Mouse (Mus musculus) layer of hippocampus, adult 18-20 months (tissue): ENCODE measurements at regions not wholly inside any gene's neighbourhood (a gene's known extent, or its start where the extent isn't known, plus 50 kb on each side); places are given as distances from the start of the nearest gene placed in this dataset.

Experiments
- DNase-seq, 2 experiments: peaks; one replicate each; pipeline ENCODE4 v3.0.0; 2022; ENCODE audit warnings: low spot score in 2 of 2

DNA sequence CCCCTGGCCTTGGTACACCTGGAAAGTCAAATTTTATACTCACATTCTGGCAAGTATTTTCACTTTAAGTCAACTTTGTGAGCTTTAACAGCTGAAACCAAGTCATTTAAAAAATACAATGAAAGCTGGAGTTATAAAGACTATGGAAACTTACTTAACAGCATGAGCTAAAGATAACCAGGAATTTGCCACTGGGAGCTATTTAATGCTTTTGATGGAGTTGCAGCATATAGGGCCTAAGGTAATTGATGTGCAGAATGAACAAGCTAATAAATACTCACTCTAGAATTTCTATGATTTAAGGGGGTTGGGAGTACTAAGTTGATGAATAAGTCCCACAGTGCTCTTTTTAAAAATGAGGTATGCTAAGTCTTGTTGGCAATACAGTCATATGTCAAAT lies 463.5 kb upstream of the Dmac1 start:
- DNase-seq = no peak

DNA sequence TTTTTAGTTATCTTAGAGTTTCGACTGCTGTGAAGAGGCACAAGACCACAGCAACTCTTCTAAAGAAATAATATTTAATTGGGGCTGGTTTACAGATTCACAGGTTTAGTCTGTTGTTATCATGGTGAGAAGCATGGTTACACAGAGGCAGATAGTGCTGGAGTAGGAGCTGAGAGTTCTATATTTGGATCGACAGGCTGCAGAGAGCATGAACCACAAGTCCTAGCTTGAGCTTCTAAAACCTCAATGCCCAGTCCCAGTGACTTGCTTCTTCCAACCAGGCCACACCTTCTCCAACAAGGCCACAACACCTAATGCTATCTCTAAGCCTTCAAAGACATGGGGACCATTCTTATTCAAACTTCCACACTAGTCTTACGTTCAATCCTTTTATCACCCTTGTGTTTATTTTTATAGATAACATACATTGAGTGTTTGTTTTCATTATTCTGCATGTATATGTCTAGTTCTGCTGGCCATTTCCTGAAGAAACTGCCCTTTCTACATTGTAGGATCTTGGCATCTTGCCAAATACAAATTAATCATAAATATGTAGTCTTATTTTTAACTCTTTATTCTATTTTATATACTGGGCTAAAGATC lies 452.8 kb upstream of the Dmac1 start:
- DNase-seq = no peak

DNA sequence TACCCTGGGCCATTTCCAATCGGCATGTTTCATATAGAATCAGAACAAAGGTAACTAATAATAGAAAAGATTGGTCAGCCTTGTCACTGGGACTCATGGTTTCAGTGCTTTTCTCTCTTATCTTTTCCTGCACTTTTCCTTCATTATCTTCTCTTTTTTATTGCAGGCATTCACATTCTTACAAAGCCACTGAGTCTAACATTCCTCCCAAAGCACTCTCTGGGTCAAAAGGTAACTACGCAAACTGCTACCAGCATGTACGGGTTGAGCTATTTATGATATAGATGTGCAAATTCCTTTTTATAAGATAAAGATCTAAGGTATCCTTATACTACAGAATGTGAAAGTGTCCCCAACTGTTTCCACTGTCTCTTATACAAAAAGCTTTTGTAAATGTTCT lies 436.5 kb upstream of the Dmac1 start:
- DNase-seq = no peak

DNA sequence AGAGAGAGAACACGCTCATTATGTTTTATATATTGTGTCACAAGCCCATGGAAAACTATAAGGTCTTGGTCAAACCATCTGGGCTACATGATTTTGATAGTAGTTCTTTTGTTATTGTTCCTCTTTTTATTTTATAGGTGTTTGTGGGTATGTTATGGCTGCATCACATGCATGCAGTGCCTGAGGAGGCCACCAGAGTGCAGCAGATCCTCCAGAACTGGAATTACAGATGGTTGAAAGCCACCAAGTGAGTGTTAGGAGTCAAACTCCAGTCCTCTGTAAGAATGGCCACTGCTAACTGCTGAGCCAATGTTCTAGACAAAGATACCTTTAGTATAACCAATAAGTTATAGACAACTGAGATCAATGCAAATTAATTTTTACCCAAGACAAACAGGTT lies 435.9 kb upstream of the Dmac1 start:
- no peak for DNase-seq

DNA sequence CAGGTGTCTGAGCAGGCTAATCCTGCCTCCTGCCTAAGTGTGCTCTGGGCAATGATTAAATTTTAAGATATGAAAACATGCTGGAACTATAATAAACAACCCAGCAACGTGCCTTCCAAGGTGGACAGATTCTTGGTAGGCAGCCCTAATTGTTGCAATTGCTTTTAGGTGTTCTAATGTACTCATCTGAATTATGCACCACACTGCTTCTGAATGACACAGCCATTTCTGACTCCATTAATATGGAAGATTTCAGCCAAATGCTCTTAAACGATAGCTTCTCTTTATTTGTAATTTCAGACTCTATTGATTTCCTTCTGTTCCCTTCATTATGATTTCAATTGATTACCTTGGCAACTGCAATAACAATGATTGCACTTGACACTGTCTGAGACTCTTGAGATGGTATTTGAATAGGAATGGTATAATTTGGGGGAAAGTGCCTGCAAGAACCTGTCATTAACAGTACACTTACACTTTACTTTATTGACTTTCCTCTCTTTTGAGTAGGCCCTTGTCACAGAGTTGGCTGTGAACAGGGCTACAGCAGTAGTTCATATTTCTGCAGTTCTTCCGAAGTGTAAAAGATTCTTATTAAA lies 422.8 kb upstream of the Dmac1 start:
- DNase-seq = no peak

DNA sequence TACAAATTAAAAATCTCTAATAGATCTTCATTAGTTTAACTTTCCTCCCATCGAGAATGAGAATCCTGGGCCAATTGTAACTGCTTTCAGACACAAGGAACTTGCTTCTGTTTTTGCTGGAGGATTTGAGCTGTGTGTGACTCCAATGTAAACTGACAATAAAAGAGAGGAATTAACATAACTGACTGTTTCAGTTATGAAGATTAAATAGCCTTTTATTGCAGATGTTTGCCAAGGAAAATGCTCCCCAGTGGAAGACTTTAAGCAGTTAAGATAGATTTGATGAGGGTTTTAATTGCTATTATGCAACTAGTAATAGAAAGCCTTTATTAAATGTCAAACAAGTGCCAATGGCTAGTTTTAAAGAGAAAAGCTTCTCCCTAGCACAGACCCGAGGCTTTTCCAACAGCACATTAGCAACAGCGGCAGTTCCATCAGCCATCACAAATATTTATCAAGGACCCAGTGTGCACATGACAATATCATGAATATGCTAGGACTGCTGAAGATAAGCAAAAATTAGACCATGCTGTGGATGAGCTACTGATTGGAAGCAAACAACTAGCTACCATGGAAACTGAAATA lies 398.6 kb upstream of the Dmac1 start:
- no peak for DNase-seq

DNA sequence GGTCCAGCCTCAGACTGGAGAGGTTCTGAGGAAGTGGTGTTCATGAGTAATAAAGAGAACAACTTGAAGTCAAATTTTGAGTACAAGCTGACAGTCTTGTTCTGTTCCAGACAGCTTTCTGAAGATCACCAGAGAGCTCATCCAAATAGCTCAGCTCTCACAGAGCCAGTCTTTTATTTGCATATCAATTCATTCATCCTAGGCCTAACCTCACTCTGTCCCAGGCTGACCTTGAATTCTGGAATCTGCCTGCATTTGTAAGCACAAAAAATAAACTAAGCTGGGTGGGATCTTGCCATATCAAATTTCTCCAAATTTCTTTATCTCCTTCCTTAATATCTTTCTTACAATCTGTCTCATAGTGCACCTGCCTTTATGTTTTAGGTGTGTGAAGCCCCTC lies 362.9 kb upstream of the Dmac1 start:
- DNase-seq = no peak

DNA sequence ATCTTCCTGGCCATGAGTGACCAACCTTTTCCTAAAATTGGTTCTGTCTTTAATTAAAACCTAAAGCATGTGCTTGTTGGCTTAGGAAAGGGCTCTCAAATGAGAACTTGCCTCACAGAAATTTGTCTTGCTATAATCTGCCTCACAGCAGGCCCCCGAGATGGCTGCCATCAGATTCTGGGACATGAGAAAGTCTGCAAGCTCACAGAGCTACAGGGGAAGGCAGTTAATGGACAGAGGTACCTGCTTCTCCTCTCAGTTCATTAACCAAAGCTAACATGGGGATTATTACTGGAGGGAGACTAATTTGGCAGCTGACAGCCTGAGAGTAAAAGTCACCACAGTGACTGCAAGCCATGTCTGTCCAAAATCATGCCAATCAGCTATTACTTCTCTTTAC lies 358.5 kb upstream of the Dmac1 start:
- DNase-seq = no peak

DNA sequence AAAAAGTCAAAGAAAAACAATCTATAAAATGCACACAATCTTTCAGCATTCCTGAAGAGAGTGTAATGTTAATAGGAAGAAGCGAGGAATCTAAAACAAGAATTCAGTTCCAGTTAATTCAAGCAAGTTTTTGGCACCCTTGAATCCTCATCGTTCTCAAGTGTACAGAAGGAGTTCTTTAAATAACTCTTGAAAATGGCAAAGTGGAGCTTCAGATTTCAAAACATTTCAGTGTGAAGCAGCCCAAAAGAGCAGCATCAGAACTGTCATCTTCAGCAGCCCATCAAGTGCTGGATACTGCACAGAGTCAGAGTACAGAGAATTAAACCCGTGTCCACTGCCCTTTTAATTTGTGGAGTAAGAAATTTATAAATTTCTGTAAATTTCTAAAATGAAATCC lies 311.8 kb upstream of the Dmac1 start:
- peak in 1 of 2 experiments; percentile 38 for DNase-seq

DNA sequence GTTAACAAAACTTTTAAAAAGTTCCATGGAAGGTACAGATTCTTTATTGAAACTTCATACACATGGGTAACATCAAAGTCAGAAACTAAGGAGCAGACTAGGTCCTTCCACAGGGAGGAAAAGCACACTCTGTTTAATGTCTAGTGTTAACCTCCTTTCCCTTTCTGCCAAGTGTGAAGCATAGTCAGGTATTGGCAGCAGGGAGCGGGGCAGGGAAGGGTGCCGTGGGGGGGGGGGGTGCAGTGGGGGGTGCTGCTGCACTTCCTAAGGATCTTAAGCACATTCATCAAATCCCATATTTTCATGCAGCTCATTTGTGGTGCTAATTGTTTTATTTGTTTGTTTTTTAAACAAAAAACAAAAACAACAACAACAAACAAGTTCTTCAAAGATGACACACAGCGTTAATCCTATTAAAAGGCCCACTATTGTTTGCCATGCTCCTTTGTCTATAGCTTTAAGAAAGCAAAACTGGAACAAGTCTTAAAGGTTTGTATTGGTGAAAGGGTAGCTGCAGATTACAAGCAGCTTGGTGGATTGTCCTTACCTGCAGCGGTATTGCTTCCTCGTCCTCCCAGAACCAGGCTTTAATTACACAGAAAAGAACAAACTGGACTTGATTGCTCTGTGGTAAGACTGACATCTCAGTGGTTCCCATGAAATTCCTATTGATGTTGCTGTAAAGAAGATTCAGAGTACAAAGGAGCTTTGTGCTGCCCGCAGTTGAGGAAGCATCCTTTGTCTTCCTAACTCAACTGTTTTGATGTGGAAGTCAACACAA lies 310.2 kb upstream of the Dmac1 start:
- DNase-seq = no peak

DNA sequence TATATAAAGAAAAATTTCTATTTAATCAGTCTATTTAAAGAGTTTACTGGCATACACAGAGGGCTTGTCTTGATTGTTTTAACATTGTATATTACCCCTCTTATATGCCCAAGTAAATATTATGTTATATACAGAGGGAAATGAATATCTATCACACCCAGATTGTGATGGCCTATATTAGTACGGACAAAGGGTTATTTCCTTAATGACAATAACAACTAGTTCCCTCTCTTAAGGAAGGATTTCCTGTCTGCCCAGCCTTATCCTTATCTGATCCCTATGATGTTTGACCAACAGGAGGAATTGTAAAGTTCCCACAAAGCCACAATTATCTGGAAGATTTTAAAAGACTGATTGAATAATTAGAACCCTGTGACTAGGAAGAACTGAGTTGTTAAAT lies 301.8 kb upstream of the Dmac1 start:
- no peak for DNase-seq

DNA sequence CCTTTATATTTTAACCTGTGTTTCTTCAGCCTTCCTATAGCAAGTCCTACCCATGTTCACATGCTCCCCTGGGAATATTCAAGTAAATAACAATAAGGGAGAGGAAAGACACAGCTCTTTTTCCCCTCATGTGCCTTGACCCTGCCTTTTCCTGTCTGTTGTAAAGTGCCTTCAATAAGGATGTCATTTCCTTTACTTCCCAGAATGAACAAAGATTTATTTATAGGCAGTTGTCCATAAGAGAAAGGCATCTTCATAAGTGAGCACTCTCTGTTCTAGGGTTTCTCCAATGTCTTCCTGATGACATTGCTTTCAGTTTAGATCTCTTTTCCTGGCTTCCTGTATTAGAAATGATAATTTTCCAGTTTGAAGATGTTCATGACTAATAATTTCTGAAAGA lies 294.5 kb upstream of the Dmac1 start:
- no peak for DNase-seq

DNA sequence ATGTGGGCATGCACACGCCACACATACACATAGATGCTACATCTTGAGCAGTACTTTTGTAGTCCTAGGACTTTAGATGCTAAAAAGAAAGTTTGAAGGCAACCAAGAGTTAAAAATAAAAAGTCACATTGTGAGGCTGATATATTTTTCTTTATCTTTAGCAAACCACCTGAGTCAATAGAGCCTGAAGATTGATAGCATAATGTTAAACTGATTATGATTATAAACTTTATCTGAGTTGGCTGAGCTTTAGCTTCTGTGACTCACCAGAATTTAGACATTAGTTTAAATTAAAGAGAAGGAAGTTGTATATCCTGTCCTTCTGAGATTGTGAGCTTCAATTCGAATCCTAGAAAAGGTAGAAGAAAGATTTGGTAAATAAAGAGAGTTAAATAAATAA lies 289.5 kb upstream of the Dmac1 start:
- DNase-seq = no peak

DNA sequence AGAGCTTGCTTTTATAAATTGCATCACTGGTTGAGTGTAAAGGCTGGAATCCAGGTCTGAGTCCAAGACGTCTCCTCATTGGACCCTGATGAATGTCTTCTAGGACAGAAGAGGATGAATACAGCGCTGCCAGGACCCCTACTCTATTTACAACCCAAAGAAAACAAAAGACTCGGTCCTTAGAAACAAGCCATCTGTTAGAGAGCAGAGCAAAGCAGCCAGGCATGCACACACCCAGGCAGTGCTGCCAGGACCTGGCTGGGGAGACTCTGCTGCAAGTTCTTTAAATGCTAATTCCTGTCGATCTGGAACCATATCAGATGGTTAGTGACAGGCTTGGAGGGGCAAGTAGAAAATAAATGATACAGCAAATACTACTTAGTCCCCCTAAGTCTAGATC lies 284.4 kb upstream of the Dmac1 start:
- DNase-seq = peak in 1 of 2 experiments; percentile 28

DNA sequence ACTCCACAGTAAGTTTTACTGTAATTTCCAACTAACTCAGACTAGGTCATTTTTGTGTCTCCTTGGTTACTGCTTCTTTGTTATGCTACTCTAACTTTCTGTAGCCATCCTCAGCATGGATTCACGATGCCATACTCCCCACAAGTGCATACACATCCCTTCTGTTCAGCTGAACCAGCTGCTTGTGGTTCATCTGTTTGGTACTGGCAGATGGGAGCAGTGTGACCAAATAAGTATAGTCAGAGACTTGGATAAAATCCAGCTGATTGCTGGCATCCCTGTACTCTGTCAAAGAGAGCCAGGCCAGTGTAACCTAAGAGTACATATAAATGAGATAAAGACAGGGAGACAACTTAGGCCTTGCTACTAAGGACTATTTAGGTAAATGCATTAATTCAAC lies 283.7 kb upstream of the Dmac1 start:
- peak; percentile 35 to 55 for DNase-seq

DNA sequence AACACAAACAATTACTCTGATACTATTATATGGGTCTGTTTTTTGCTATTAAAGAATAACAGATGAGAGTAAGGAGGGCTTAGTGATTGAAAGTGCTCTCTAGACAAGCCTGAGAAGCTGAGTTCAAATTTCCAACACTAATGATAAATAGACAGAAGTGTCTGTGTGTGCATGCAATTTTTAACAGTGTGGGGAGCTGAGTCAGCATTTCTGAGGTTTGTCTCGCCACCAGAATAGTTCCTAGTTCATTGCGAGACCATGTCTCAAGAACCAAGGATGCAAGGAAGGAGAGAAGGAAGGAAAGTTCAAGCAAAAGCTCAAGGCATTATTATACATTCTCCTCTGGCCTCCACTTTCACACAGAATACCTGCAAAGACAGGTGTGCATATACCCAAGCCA lies 259.7 kb upstream of the Dmac1 start:
- no peak for DNase-seq

DNA sequence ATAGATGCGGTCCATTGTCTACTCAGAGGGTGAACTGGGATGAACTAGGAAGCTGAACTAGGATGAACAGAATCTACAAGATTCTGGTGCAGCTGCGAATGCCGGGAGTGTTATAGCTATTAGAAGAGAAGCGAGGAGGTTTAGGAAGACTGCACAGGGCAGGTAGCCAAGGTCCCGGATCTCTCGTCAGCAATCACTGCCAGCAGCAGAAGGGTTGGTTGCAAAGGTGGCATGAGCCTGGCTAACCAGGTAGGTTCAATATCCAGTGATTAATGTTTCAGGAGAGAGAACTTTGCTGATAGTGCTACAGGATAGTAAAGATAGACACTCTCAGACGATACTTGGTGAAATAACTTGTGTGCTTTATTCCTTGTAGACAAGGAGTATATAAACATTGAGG lies 257.0 kb upstream of the Dmac1 start:
- no peak for DNase-seq

DNA sequence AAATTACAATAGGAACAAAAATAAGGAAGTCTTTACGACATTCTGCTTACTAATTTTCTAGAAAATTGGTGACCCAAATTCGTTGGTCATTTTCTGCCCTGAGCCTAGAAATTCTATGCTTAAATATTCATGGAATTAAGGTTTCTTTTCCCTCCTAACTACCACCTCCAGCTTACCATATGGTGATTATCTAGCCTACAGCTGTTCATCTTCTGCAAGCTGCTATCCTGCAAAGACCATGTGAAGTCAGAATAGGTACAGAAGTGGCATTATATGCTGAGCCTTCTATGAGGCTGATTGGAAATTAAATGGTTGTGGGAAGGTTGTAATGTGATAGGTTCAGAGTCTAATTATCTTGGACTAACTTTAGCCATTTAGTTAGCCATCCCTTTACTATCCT lies 251.5 kb upstream of the Dmac1 start:
- peak in 1 of 2 experiments; percentile 5 for DNase-seq

DNA sequence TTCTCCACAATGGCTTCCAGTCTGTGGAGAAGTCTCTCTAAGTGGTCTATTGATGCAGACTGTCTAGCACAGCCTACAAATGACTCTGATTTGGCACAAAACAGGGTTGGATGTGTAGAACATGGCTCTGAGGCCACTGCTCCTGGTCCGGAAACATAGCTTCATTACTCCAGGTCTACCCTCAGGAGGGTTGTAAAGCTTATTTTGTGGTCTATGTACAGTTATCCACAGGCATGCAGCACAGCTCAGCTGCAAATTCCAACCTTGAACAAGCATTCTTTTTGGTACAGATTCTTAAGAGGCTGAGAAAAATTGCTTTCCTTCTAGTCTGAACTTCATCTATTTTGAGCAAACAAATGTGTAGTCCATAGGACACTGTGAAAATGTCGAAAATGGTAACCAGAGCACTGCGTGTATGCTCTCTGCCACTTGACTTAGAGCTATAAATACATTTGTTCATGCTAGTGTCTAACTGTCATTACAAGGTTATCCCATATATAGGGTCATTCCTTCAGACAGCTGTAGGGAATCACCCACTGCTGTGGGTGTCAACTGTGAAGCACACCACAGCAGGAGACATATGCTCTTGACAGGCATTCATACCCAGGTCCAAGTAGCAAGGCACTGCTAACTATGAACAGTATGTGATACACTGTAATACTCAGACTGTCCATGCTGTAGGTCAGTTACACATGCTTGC lies 239.5 kb upstream of the Dmac1 start:
- no peak for DNase-seq
